13 mouse cellular contexts compared by ENCODE assay signal in genomic region chr15:96527686-96528085, GRCm38 (mm10).
DNase-seq lines count a peak whose midpoint lies in the region; ATAC-seq and TF ChIP-seq lines count a peak whose summit lies in the region.
"Had no signal": no experiment of that assay in that cellular context is flagged by ENCODE, and none has a peak within 500 bp of the region (broad histone marks: within the 10 kb centered on the region; RNA-seq: fewer than 3 reads in every experiment).

No protein-coding gene starts in this region.

- intact Hi-C loops in heart, postnatal 14 days (cut with DNase I) = no loop called here

- H3K9me3 ChIP-seq in heart, embryonic 10.5 days = no peaks in the 10 kb centered on the region
- H3K9me3 ChIP-seq in intestine, embryonic 16.5 days (ENCODE audit: control insufficient read depth, low read length) = no peaks in the 10 kb centered on the region
- no peaks in the 10 kb centered on the region for H3K9me3 ChIP-seq in forebrain, embryonic 11.5 days (ENCODE audit: control insufficient read depth, low read length)
- H3K9me3 ChIP-seq: embryonic facial prominence, embryonic 10.5 days had no signal

- no peak overlapping the region for H3K4me3 ChIP-seq in heart, embryonic 10.5 days
- H3K4me3 ChIP-seq in layer of hippocampus, adult 2 months = no peak overlapping the region
- H3K4me3 ChIP-seq in intestine, embryonic 16.5 days (ENCODE audit: low read length) = no peak overlapping the region
- no peak overlapping the region for H3K4me3 ChIP-seq in forebrain, embryonic 11.5 days (ENCODE audit: low read depth, low read length)
- H3K4me3 ChIP-seq: embryonic facial prominence, embryonic 10.5 days had no signal

- WGBS in heart, embryonic 10.5 days = 12% methylated on average over 6 of the region's 6 CpGs
- 33% methylated on average over 6 of the region's 6 CpGs for WGBS in intestine, embryonic 16.5 days
- WGBS in forebrain, embryonic 11.5 days = 40% methylated on average over 6 of the region's 6 CpGs

- peak; percentile 92 for ATAC-seq in intestine, embryonic 16.5 days
- ATAC-seq in forebrain, embryonic 11.5 days (replicated peaks; ENCODE audit: low FRiP score) = no peak
- ATAC-seq: inflammation-experienced regulatory T-cells, adult 6 months had no signal

- no peak overlapping the region for H3K4me2 ChIP-seq in intestine, embryonic 16.5 days (ENCODE audit: low read depth, low read length)
- H3K4me2 ChIP-seq in forebrain, embryonic 11.5 days (ENCODE audit: low read depth, low read length, severe bottlenecking) = no peak overlapping the region
- H3K4me2 ChIP-seq: lung, embryonic 14.5 days had no signal

- no peaks in the 10 kb centered on the region for H3K27me3 ChIP-seq in heart, embryonic 10.5 days (ENCODE audit: insufficient read depth, poor library complexity, severe bottlenecking)
- H3K27me3 ChIP-seq in intestine, embryonic 16.5 days (replicated peaks; ENCODE audit: control insufficient read depth, insufficient read depth, low read length) = no peaks in the 10 kb centered on the region
- no peaks in the 10 kb centered on the region for H3K27me3 ChIP-seq in forebrain, embryonic 11.5 days (ENCODE audit: control insufficient read depth, insufficient read depth, low read length)

- peak overlapping the region; percentile 26; the same call in 1 of the 2 replicates for H3K27ac ChIP-seq in heart, embryonic 10.5 days
- peak overlapping the region; percentile 80 for H3K27ac ChIP-seq in layer of hippocampus, adult 2 months
- no peak overlapping the region for H3K27ac ChIP-seq in intestine, embryonic 16.5 days (ENCODE audit: low read length)
- no peak overlapping the region for H3K27ac ChIP-seq in forebrain, embryonic 11.5 days (ENCODE audit: low read depth, low read length)
- H3K27ac ChIP-seq: embryonic facial prominence, embryonic 10.5 days had no signal

- H3K4me1 ChIP-seq in heart, embryonic 10.5 days = peaks cover 35% of the 10 kb centered on the region
- peaks cover 5% of the 10 kb centered on the region; the same call in 1 of the 2 replicates for H3K4me1 ChIP-seq in intestine, embryonic 16.5 days (ENCODE audit: control insufficient read depth, insufficient read depth, low read length)
- H3K4me1 ChIP-seq in forebrain, embryonic 11.5 days (replicated peaks; ENCODE audit: control insufficient read depth, insufficient read depth, low read length) = no peaks in the 10 kb centered on the region; the same call in 1 of the 2 replicates

- DNase-seq in heart, embryonic 10.5 days (ENCODE audit: low spot score) = no peak
- DNase-seq in heart, postnatal 14 days = no peak
- no peak for DNase-seq in layer of hippocampus, adult 2 months (ENCODE audit: low spot score in 2 of 2)
- DNase-seq in layer of hippocampus, postnatal 14 days (ENCODE audit: low spot score in 2 of 2) = no peak
- DNase-seq in thymus, postnatal 14 days = peak; percentile 82
- DNase-seq in forebrain, embryonic 11.5 days (ENCODE audit: low spot score) = no peak
- DNase-seq: B cell, adult 2 months; cerebellum, postnatal 10 days; kidney, postnatal 14 days; lung, embryonic 14.5 days had no signal

- H3K9ac ChIP-seq in intestine, embryonic 16.5 days (ENCODE audit: low read depth, low read length) = no peak overlapping the region
- no peak overlapping the region for H3K9ac ChIP-seq in forebrain, embryonic 11.5 days (ENCODE audit: low read length)
- H3K9ac ChIP-seq: lung, embryonic 14.5 days had no signal

- TF ChIP-seq CTCF in layer of hippocampus, adult 2 months (conservative IDR thresholded peaks at IDR 0.05) = no peak

- H3K36me3 ChIP-seq in heart, embryonic 10.5 days = no peaks in the 10 kb centered on the region
- no peaks in the 10 kb centered on the region for H3K36me3 ChIP-seq in intestine, embryonic 16.5 days (ENCODE audit: control insufficient read depth, insufficient read depth, low read length)
- no peaks in the 10 kb centered on the region for H3K36me3 ChIP-seq in forebrain, embryonic 11.5 days (ENCODE audit: control insufficient read depth, insufficient read depth, low read length)
- H3K36me3 ChIP-seq: embryonic facial prominence, embryonic 10.5 days had no signal

Comparison
In these comparisons a context has a peak if more than half of its experiments do, and no peak if none do; other contexts are left out.
1. H3K27ac ChIP-seq: peak in heart, embryonic 10.5 days (single experiment) and layer of hippocampus, adult 2 months (single experiment); none in intestine, embryonic 16.5 days (single experiment) and forebrain, embryonic 11.5 days (single experiment).